Mouse (Mus musculus) forebrain, embryonic 14.5 days (tissue): ENCODE measurements around the gene Pitpnc1. TPM values are rescaled to one million over a fixed set of nuclear protein-coding genes. Genes with fewer than 3 reads are reported as not detected.
A peak's percentile ranks its signal among the peaks of the same experiment; 100 is the strongest.

Experiments used
- ATAC-seq: fragments of 200-750 bp; cut with Nextera tagmentation; 2 replicates; pipeline ENCODE4 v1.8.0; 2017; ENCODE audit warnings: mild to moderate bottlenecking, moderate library complexity
- DNase-seq: peaks from one replicate; pipeline ENCODE4 v3.0.0-alpha.2; 2015; ENCODE audit warnings: low spot score
- H3K27ac ChIP-seq: fragments of 300-500 bp; sonication (generic); 2 replicates; pipeline ENCODE4 v1.5.1; 2014; ENCODE audit warnings: low read depth, mild to moderate bottlenecking, control low read depth, low read length, moderate library complexity
- H3K27me3 ChIP-seq: fragments of 300-500 bp; sonication (generic); replicated peaks from 2 replicates; pipeline ENCODE4 v1.6.1; 2014; ENCODE audit warnings: low read length, control low read depth, mixed read lengths; ENCODE audit not compliant: control insufficient read depth, insufficient read depth
- H3K36me3 ChIP-seq: fragments of 300-500 bp; sonication (generic); 2 replicates; pipeline ENCODE4 v1.6.1; 2014; ENCODE audit warnings: low read length, control low read depth; ENCODE audit not compliant: control insufficient read depth, insufficient read depth
- H3K4me1 ChIP-seq: fragments of 300-500 bp; sonication (generic); 2 replicates; pipeline ENCODE4 v1.6.1; 2014; ENCODE audit warnings: antibody characterized with exemption, low read length, control low read depth; ENCODE audit not compliant: control insufficient read depth, insufficient read depth
- H3K4me2 ChIP-seq: fragments of 300-500 bp; sonication (generic); 2 replicates; pipeline ENCODE4 v1.6.1; 2014; ENCODE audit warnings: mild to moderate bottlenecking, control low read depth, low read length
- H3K4me3 ChIP-seq: fragments of 300-500 bp; sonication (generic); 2 replicates; pipeline ENCODE4 v1.5.1; 2014; ENCODE audit warnings: low read depth, low read length, control low read depth
- H3K9ac ChIP-seq: fragments of 300-500 bp; sonication (generic); 2 replicates; pipeline ENCODE4 v1.6.1; 2014; ENCODE audit warnings: mild to moderate bottlenecking, low read length, control low read depth, moderate library complexity
- H3K9me3 ChIP-seq: fragments of 300-500 bp; sonication (generic); replicated peaks from 2 replicates; pipeline ENCODE4 v1.6.1; 2016; ENCODE audit warnings: low read length, control low read depth, mixed read lengths; ENCODE audit not compliant: control insufficient read depth
- WGBS: fragments of 180-500 bp; shearing (Covaris S2); extraction: QIAGEN DNeasy Blood & Tissue Kit; methylation state at CpG from one replicate; pipeline ENCODE4 v1.1.7; 2014; 5-methylcytosine and 5-hydroxymethylcytosine counted together
- polyA plus RNA-seq: library from polyadenylated mRNA; unstranded; fragments of >200 nt; fragmentation: Nextera tagmentation; extraction: Ambion mirVana; gene quantifications from 2 replicates; pipeline ENCODE4 v1.2.1, GENCODE M21; 2014

The Pitpnc1 gene
- polyA plus RNA-seq, 1 experiment from 2014 or later: 31.4 TPM

GRCm38 (mm10) chr11:107188565-107189552, 281.6 kb downstream of the Pitpnc1 start, which contains the start of gene Nol11:
Gene Nol11 (minus strand): TSS chr11:107189381.
- under 1% methylated on average over 62 of the region's 62 CpGs for WGBS
- no peaks in the 10 kb centered on the region for H3K9me3 ChIP-seq
- peak within 1 kb of the TSS; percentile 71 for H3K4me3 ChIP-seq
- H3K9ac ChIP-seq: peak within 1 kb of the TSS; percentile 89
- H3K4me1 ChIP-seq: peaks cover 5% of the 10 kb centered on the region
- H3K36me3 ChIP-seq: peaks cover 27% of the 10 kb centered on the region
- DNase-seq: peak; percentile 98
- H3K27me3 ChIP-seq: no peaks in the 10 kb centered on the region
- peak within 1 kb of the TSS; percentile 63 for H3K4me2 ChIP-seq
- peak within 1 kb of the TSS; percentile 74; the same call in 1 of the 2 replicates for H3K27ac ChIP-seq
- ATAC-seq: peak; percentile 97

DNA sequence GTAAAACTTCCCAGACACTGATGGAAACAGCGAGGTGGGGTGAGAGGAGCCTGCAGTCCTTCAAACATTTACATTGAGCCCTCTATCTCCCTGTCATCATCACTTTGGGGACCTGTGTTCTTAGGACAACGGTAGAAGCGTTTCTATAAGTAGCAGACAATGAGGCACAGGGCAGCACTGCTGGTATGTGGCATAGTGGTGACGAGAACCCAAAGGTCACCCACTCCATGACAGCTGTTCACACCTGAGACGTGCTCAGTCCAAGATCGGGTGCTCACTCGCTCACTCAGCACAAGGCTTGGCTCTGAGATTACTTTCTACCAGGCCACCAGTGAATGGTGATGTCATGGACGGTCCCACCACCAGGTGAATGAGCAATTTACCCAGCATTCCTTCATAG, 286.7 kb downstream of the Pitpnc1 start:
- H3K9me3 ChIP-seq: no peaks in the 10 kb centered on the region
- WGBS: 92% methylated on average over 8 of the region's 8 CpGs

GRCm38 (mm10) chr11:107161215-107161614, 309.3 kb downstream of the Pitpnc1 start:
- no peak overlapping the region for H3K4me3 ChIP-seq
- peaks cover 13% of the 10 kb centered on the region for H3K36me3 ChIP-seq
- H3K27me3 ChIP-seq: no peaks in the 10 kb centered on the region
- DNase-seq (no peak), ATAC-seq (no peak)
- H3K9ac ChIP-seq: no peak overlapping the region
- H3K9me3 ChIP-seq: no peaks in the 10 kb centered on the region
- no peak overlapping the region for H3K27ac ChIP-seq
- no peak overlapping the region for H3K4me2 ChIP-seq
- no peaks in the 10 kb centered on the region for H3K4me1 ChIP-seq
- 89% methylated on average over 4 of the region's 4 CpGs for WGBS

More for the DNA sequence above, 286.7 kb downstream of the Pitpnc1 start:
- no peak for ATAC-seq
- H3K27me3 ChIP-seq: no peaks in the 10 kb centered on the region
- no peak overlapping the region for H3K27ac ChIP-seq
- H3K4me1 ChIP-seq: peaks cover 5% of the 10 kb centered on the region
- no peak overlapping the region for H3K4me2 ChIP-seq
- H3K4me3 ChIP-seq: no peak overlapping the region
- no peak overlapping the region for H3K9ac ChIP-seq
- peaks cover 72% of the 10 kb centered on the region for H3K36me3 ChIP-seq
- DNase-seq: no peak

- H3K36me3 ChIP-seq: no peaks in the 10 kb centered on the region
- H3K4me3 ChIP-seq: no peak overlapping the region
- 32% methylated on average over 1 of the region's 1 CpGs for WGBS
- H3K4me2 ChIP-seq: no peak overlapping the region
- H3K9me3 ChIP-seq: no peaks in the 10 kb centered on the region
- H3K4me1 ChIP-seq: no peaks in the 10 kb centered on the region
- ATAC-seq (no peak), DNase-seq (peak; percentile 22)
- H3K27ac ChIP-seq: no peak overlapping the region
- H3K27me3 ChIP-seq: no peaks in the 10 kb centered on the region
- no peak overlapping the region for H3K9ac ChIP-seq
These were observed 311.5 kb downstream of the Pitpnc1 start for GRCm38 (mm10) chr11:107159034-107159433.

Other genes with a start within 250 kb of the Pitpnc1 start
- gene Psmd12, start 8.8 kb upstream of the Pitpnc1 start, polyA plus RNA-seq: 171 and 177 TPM in 2 replicates
- 12.8 and 19.5 TPM in 2 replicates for gene Helz, start 77.2 kb upstream of the Pitpnc1 start, polyA plus RNA-seq
- gene Cacng1, start 245.8 kb upstream of the Pitpnc1 start, polyA plus RNA-seq: 0.14 and 0.28 TPM in 2 replicates